Mouse (Mus musculus): ENCODE measurements around the gene Tst. TPM values are rescaled to one million over a fixed set of nuclear protein-coding genes. Genes with fewer than 3 reads are reported as not detected.
A peak's percentile ranks its signal among the peaks of the same experiment; 100 is the strongest.

Tst gene
- polyA plus RNA-seq, 1 experiment from 2014 or later, result 153 TPM

DNA sequence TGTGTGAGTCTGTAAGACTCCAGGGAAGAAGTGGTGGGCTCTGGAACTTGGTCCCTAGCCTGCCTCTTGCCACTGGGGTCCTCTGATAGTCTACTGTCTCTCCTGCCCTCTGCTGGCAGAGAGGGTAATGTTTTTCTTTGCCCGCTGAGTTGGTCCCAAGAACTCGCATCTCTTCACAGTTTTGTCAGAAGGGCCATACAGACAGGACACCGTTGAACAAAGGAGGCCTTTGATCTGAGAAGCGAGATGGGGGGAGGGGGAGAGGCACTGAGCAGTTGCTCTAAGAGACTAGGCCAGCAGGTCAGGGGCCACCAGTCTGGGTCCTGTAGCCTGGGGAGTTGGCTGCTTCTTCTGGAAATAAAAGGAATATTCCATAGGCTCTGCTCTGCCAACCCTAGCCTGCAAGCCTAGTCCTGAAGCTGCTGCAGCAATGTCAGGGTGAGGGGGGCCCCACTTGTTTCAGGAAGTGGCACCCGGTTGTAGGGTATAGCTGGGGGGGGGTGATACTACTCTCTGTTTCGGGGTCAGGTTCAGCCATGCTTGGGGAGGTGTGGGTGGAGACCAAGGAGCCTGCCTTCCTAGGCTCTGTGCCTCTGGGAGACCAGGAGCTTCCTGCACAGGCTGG lies 29.3 kb upstream of the Tst start:
- WGBS, result 38% methylated on average over 6 of the region's 6 CpGs
- no peaks in the 10 kb centered on the region for H3K9me3 ChIP-seq (ENCODE audit: control insufficient read depth, low read length)
- H3K4me1 ChIP-seq (replicated peaks; ENCODE audit: control insufficient read depth, insufficient read depth), result peaks cover 3% of the 10 kb centered on the region; the same call in 1 of the 2 replicates
- no peak overlapping the region for H3K4me3 ChIP-seq (ENCODE audit: low read depth, low read length)
- DNase-seq (ENCODE audit: low spot score) (no peak), ATAC-seq (ENCODE audit: low FRiP score, low TSS enrichment) (no peak)
- H3K9ac ChIP-seq (ENCODE audit: low read length), result no peak overlapping the region
- no peak overlapping the region for H3K4me2 ChIP-seq (replicated peaks; ENCODE audit: low read depth)
- H3K27me3 ChIP-seq (ENCODE audit: control insufficient read depth, insufficient read depth, low read length), result no peaks in the 10 kb centered on the region
- TF ChIP-seq EP300 (optimal IDR thresholded peaks at IDR 0.05), result no peak
- peak; percentile 75 for TF ChIP-seq CTCF (IDR thresholded peaks at IDR 0.05; ENCODE audit: low read depth)
- peaks cover 7% of the 10 kb centered on the region; the same call in 1 of the 2 replicates for H3K36me3 ChIP-seq (ENCODE audit: control insufficient read depth, insufficient read depth, low read length)
- H3K27ac ChIP-seq (replicated peaks), result no peak overlapping the region

DNA sequence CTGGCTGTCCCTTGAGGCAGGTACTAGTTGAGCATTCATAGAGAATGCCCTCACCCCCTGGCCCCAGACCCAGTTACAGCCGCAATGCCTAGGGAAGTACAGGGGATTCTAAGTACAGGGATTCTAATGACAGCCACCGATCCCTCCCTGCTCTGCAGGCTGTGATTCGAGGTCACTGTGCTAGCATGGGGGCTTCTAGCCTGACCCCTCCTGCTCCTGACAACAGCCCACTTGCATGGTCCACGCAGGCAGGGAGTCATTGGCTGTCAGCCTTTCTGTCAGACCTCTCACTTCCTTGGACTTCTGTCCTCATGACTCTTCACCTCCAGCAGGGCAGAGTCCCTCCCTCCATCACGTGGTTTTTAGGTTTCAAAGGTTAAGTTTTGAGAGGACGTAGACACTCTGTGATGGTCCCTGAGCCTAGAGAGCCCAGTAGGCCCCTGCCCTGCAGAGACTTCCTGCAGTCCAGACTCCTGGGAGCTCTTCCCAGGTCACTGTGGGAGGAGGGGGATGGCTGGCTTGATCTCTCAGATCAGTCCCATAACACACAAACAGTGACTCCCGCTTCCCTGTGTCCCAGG lies 25.9 kb upstream of the Tst start:
- H3K27ac ChIP-seq (replicated peaks), result no peak overlapping the region
- no peaks in the 10 kb centered on the region for H3K27me3 ChIP-seq (ENCODE audit: control insufficient read depth, insufficient read depth, low read length)
- H3K9ac ChIP-seq (ENCODE audit: low read length), result no peak overlapping the region; the same call in 1 of the 2 replicates
- H3K9me3 ChIP-seq (ENCODE audit: control insufficient read depth, low read length), result no peaks in the 10 kb centered on the region
- 77% methylated on average over 7 of the region's 7 CpGs for WGBS
- peak; percentile 11; the same call in 1 of the 2 replicates for ATAC-seq (ENCODE audit: low FRiP score, low TSS enrichment)
- no peak for TF ChIP-seq EP300 (optimal IDR thresholded peaks at IDR 0.05)
- no peak for TF ChIP-seq CTCF (IDR thresholded peaks at IDR 0.05; ENCODE audit: low read depth)
- H3K4me2 ChIP-seq (replicated peaks; ENCODE audit: low read depth), result no peak overlapping the region
- DNase-seq (ENCODE audit: low spot score), result no peak
- peaks cover 7% of the 10 kb centered on the region; the same call in 1 of the 2 replicates for H3K36me3 ChIP-seq (ENCODE audit: control insufficient read depth, insufficient read depth, low read length)
- 0 out of 2 replicates have a peak, but pooled peaks cover 3% of the 10 kb centered on the region for H3K4me1 ChIP-seq (replicated peaks; ENCODE audit: control insufficient read depth, insufficient read depth)
- no peak overlapping the region for H3K4me3 ChIP-seq (ENCODE audit: low read depth, low read length)

DNA sequence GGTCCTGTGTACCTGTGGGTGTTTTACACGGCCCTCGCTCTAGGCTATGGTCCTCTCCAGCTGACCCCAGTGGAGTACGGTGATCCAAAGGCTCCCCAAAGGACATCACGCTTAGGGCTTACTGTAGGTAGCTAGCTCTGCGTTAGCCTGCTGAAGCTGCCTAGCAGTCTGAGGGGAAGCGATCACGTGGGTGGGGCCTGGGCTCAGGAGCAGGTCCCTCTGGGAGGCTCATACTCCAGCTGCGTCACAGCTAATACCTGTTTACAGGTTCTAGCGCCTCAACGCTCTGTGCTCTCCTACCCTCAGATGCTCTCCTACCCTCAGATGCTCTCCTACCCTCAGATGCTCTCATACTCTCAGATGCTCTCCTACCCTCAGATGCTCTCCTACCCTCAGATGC lies 25.2 kb upstream of the Tst start:
- WGBS, result 84% methylated on average over 10 of the region's 10 CpGs
- H3K27me3 ChIP-seq (ENCODE audit: control insufficient read depth, insufficient read depth, low read length), result no peaks in the 10 kb centered on the region
- TF ChIP-seq EP300 (optimal IDR thresholded peaks at IDR 0.05) (no peak), CTCF (IDR thresholded peaks at IDR 0.05; ENCODE audit: low read depth) (no peak)
- no peak overlapping the region for H3K4me3 ChIP-seq (ENCODE audit: low read depth, low read length)
- peak overlapping the region; percentile 5; the same call in 1 of the 2 replicates for H3K27ac ChIP-seq (replicated peaks)
- ATAC-seq (ENCODE audit: low FRiP score, low TSS enrichment) (no peak), DNase-seq (ENCODE audit: low spot score) (no peak)
- no peak overlapping the region for H3K4me2 ChIP-seq (replicated peaks; ENCODE audit: low read depth)
- H3K9ac ChIP-seq (ENCODE audit: low read length), result no peak overlapping the region
- H3K9me3 ChIP-seq (ENCODE audit: control insufficient read depth, low read length), result no peaks in the 10 kb centered on the region
- H3K36me3 ChIP-seq (ENCODE audit: control insufficient read depth, insufficient read depth, low read length), result peaks cover 7% of the 10 kb centered on the region; the same call in 1 of the 2 replicates
- H3K4me1 ChIP-seq (replicated peaks; ENCODE audit: control insufficient read depth, insufficient read depth), result 0 out of 2 replicates have a peak, but pooled peaks cover 3% of the 10 kb centered on the region

GRCm38 (mm10) chr15:78429871-78430622 lies 24.3 kb upstream of the Tst start:
- DNase-seq (ENCODE audit: low spot score), result no peak
- Histone ChIP-seq H3K27me3 (ENCODE audit: control insufficient read depth, insufficient read depth, low read length) (no peaks in the 10 kb centered on the region), H3K36me3 (ENCODE audit: control insufficient read depth, insufficient read depth, low read length) (peaks cover 7% of the 10 kb centered on the region; the same call in 1 of the 2 replicates), H3K27ac (replicated peaks) (peak overlapping the region; percentile 77), H3K4me2 (replicated peaks; ENCODE audit: low read depth) (peak overlapping the region; percentile 80), H3K4me1 (replicated peaks; ENCODE audit: control insufficient read depth, insufficient read depth) (0 out of 2 replicates have a peak, but pooled peaks cover 3% of the 10 kb centered on the region), H3K4me3 (ENCODE audit: low read depth, low read length) (no peak overlapping the region), H3K9me3 (ENCODE audit: control insufficient read depth, low read length) (no peaks in the 10 kb centered on the region), H3K9ac (ENCODE audit: low read length) (peak overlapping the region; percentile 18; the same call in 1 of the 2 replicates)
- no peak for ATAC-seq (ENCODE audit: low FRiP score, low TSS enrichment)
- WGBS, result 80% methylated on average over 13 of the region's 13 CpGs
- no peak for TF ChIP-seq EP300 (optimal IDR thresholded peaks at IDR 0.05)
- no peak for TF ChIP-seq CTCF (IDR thresholded peaks at IDR 0.05; ENCODE audit: low read depth)

GRCm38 (mm10) chr15:78429139-78429459 lies 23.4 kb upstream of the Tst start:
- no peak; the same call in 1 of the 2 replicates for ATAC-seq (ENCODE audit: low FRiP score, low TSS enrichment)
- peaks cover 7% of the 10 kb centered on the region; the same call in 1 of the 2 replicates for H3K36me3 ChIP-seq (ENCODE audit: control insufficient read depth, insufficient read depth, low read length)
- H3K4me1 ChIP-seq (replicated peaks; ENCODE audit: control insufficient read depth, insufficient read depth), result 0 out of 2 replicates have a peak, but pooled peaks cover 3% of the 10 kb centered on the region
- no peaks in the 10 kb centered on the region for H3K9me3 ChIP-seq (ENCODE audit: control insufficient read depth, low read length)
- no peak for TF ChIP-seq CTCF (IDR thresholded peaks at IDR 0.05; ENCODE audit: low read depth)
- no peak for TF ChIP-seq EP300 (optimal IDR thresholded peaks at IDR 0.05)
- H3K27ac ChIP-seq (replicated peaks), result peak overlapping the region; percentile 77
- H3K4me3 ChIP-seq (ENCODE audit: low read depth, low read length), result peak overlapping the region; percentile 67
- WGBS, result 10% methylated on average over 3 of the region's 3 CpGs
- DNase-seq (ENCODE audit: low spot score), result no peak
- H3K4me2 ChIP-seq (replicated peaks; ENCODE audit: low read depth), result peak overlapping the region; percentile 80
- peak overlapping the region; percentile 59 for H3K9ac ChIP-seq (ENCODE audit: low read length)
- H3K27me3 ChIP-seq (ENCODE audit: control insufficient read depth, insufficient read depth, low read length), result no peaks in the 10 kb centered on the region

All from stomach, postnatal 0 days (tissue).